Mouse (Mus musculus): ENCODE data around the gene Ssbp4.

- TF ChIP-seq CTCF (IDR thresholded peaks at IDR 0.05; ENCODE audit: low read depth) (no peak), EP300 (IDR thresholded peaks at IDR 0.05; ENCODE audit: low read depth) (no peak)
Observed at GRCm38 (mm10) chr8:70613763-70614162, 5.1 kb upstream of the Ssbp4 start.
